Comparison of ENCODE assay signal across 1 mouse cellular context in the genomic region with DNA sequence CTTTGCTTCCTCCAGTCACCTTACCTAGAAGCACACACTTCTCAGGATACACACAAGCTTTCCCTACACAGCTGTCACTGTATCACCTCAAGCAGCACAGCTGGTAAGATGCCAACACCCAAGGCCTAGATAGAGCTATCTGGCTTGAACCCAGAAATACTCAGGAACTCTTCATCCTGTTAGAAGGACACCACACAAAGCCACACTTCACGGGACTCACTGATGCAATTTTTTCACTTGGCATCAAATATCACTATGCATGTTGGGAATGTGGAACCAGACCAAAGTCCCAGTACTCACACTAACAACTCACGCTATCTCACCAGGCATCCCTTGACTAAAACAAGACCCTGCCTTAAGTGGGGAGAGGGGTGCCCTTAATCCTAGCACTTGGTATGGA.
A peak's percentile ranks its signal among the peaks of the same experiment; 100 is the strongest.
TF ChIP-seq lines count a peak whose summit lies in the region.

No protein-coding gene starts in this region.

TF ChIP-seq in MEL, 35 proteins besides CTCF, POLR2A, EP300 and RAD21:
- no peak for TF ChIP-seq ZKSCAN1 (IDR thresholded peaks at IDR 0.05; ENCODE audit: low read depth, low read length)
- no peak for TF ChIP-seq RCOR1 (IDR thresholded peaks at IDR 0.05; ENCODE audit: low read depth, low read length)
- no peak for TF ChIP-seq GABPA (IDR thresholded peaks at IDR 0.05; ENCODE audit: low read depth, low read length)
- peak; percentile 27; the same call in 1 of the 2 replicates for TF ChIP-seq TCF12 (IDR thresholded peaks at IDR 0.05; ENCODE audit: low read depth, low read length)
- TF ChIP-seq GATA1 (IDR thresholded peaks at IDR 0.05; ENCODE audit: low read depth, low read length), result peak; percentile 30; the same call in 1 of the 2 replicates
- peak; percentile 70 for TF ChIP-seq SIN3A (IDR thresholded peaks at IDR 0.05; ENCODE audit: low read length)
- TF ChIP-seq MXI1 (IDR thresholded peaks at IDR 0.05; ENCODE audit: low read depth, low read length), result peak; percentile 43; the same call in 1 of the 2 replicates
- peak; percentile 87 for TF ChIP-seq ETS1 (IDR thresholded peaks at IDR 0.05; ENCODE audit: low read depth, low read length)
